Mouse (Mus musculus) layer of hippocampus, adult 18-20 months (tissue): ENCODE measurements around the gene Tsc22d3. TPM values are rescaled to one million over a fixed set of nuclear protein-coding genes. Genes with fewer than 3 reads are reported as not detected.

Experiments
- DNase-seq, 2 experiments: peaks; one replicate each; pipeline ENCODE4 v3.0.0; 2022; ENCODE audit warnings: low spot score in 2 of 2
- long read RNA-seq: library from polyadenylated mRNA; stranded (forward); transcript quantifications from one replicate; pipeline ENCODE4 v2.0.0, GENCODE M21; 2021
- total RNA-seq, 2 experiments: library from RNA; stranded (reverse); gene quantifications; 2 replicates each; pipeline ENCODE4 v1.2.3; 2021

The Tsc22d3 gene
- 100 to 1,000 TPM; 131 to 148 TPM for total RNA-seq
- long read RNA-seq, transcript Tsc22d3-202 (3 exons, 1,790 nt) = minor isoform, 37 of 149 reads
- long read RNA-seq, transcript Tsc22d3-201 (3 exons, 1,974 nt) = major isoform, 93 of 149 reads
- long read RNA-seq, partial matches to known transcripts = 0 of 149 reads
- long read RNA-seq, other reads (novel, unspliced or antisense) = 18 of 149 reads

GRCm38 (mm10) chrX:140600410-140601109 is at the start of gene Tsc22d3:
TSS of gene Tsc22d3 (minus strand) at chrX:140600659.
- DNase-seq = peak; percentile 13 to 66

GRCm38 (mm10) chrX:140639592-140639991 is 39.1 kb upstream of the Tsc22d3 start:
- no peak for DNase-seq

- DNase-seq = no peak
Measured at GRCm38 (mm10) chrX:140638028-140638427, 37.6 kb upstream of the Tsc22d3 start.

GRCm38 (mm10) chrX:140624875-140625594 is 24.6 kb upstream of the Tsc22d3 start:
- DNase-seq = no peak

- DNase-seq = no peak
Measured at GRCm38 (mm10) chrX:140609938-140610337, 9.5 kb upstream of the Tsc22d3 start.

- DNase-seq = no peak
Measured at GRCm38 (mm10) chrX:140601884-140602283, 1.4 kb upstream of the Tsc22d3 start.

- no peak for DNase-seq
Measured at GRCm38 (mm10) chrX:140601311-140601710, 852 bp upstream of the Tsc22d3 start.

- no peak for DNase-seq
Measured at GRCm38 (mm10) chrX:140599561-140600409, 674 bp downstream of the Tsc22d3 start.

- peak in 1 of 2 experiments; percentile 20 for DNase-seq
Measured at GRCm38 (mm10) chrX:140598850-140599560, 1.5 kb downstream of the Tsc22d3 start.

GRCm38 (mm10) chrX:140598194-140598849 is 2.1 kb downstream of the Tsc22d3 start:
- no peak for DNase-seq

GRCm38 (mm10) chrX:140591176-140591575 is 9.3 kb downstream of the Tsc22d3 start:
- DNase-seq = no peak

GRCm38 (mm10) chrX:140590142-140590541 is 10.3 kb downstream of the Tsc22d3 start:
- DNase-seq = no peak

- DNase-seq = no peak
Measured at GRCm38 (mm10) chrX:140589194-140589751, 11.2 kb downstream of the Tsc22d3 start.

GRCm38 (mm10) chrX:140588534-140588933 is 11.9 kb downstream of the Tsc22d3 start:
- no peak for DNase-seq

- no peak for DNase-seq
Measured at GRCm38 (mm10) chrX:140580416-140580815, 20.0 kb downstream of the Tsc22d3 start.

- DNase-seq = no peak
Measured at GRCm38 (mm10) chrX:140575636-140576035, 24.8 kb downstream of the Tsc22d3 start.

- no peak for DNase-seq
Measured at GRCm38 (mm10) chrX:140575200-140575599, 25.3 kb downstream of the Tsc22d3 start.

- DNase-seq = no peak
Measured at GRCm38 (mm10) chrX:140572702-140573338, 27.6 kb downstream of the Tsc22d3 start.

- no peak for DNase-seq
Measured at GRCm38 (mm10) chrX:140569595-140569994, 30.9 kb downstream of the Tsc22d3 start.
